Mouse (Mus musculus) midbrain, postnatal 0 days (tissue): Measurements from ENCODE around the gene Pcca. TPM values are rescaled to one million over a fixed set of nuclear protein-coding genes. Genes with fewer than 3 reads are reported as not detected.
A peak's percentile ranks its signal among the peaks of the same experiment; 100 is the strongest.

Experiments
- ATAC-seq: fragments of 200-750 bp; cut with Nextera tagmentation; 2 replicates; pipeline ENCODE4 v1.8.0; 2017; ENCODE audit warnings: moderate number of reproducible peaks, mild to moderate bottlenecking, moderate TSS enrichment, moderate library complexity; ENCODE audit not compliant: low FRiP score
- DNase-seq: peaks from one replicate; pipeline ENCODE4 v3.0.0-alpha.2; 2015; ENCODE audit warnings: low spot score
- H3K27ac ChIP-seq: fragments of 300-500 bp; sonication (generic); 2 replicates; pipeline ENCODE4 v1.5.1; 2014; ENCODE audit warnings: low read depth, mild to moderate bottlenecking, low read length, mixed read lengths
- H3K27me3 ChIP-seq: fragments of 300-500 bp; sonication (generic); 2 replicates; pipeline ENCODE4 v1.6.1; 2014; ENCODE audit warnings: low read length, control low read depth, mixed read lengths; ENCODE audit not compliant: insufficient read depth
- H3K36me3 ChIP-seq: fragments of 300-500 bp; sonication (generic); 2 replicates; pipeline ENCODE4 v1.6.1; 2014; ENCODE audit warnings: low read length, control low read depth, mixed read lengths; ENCODE audit not compliant: insufficient read depth
- H3K4me1 ChIP-seq: fragments of 300-500 bp; sonication (generic); 2 replicates; pipeline ENCODE4 v1.6.1; 2014; ENCODE audit warnings: mild to moderate bottlenecking, control low read depth, antibody characterized with exemption, low read length, mixed read lengths; ENCODE audit not compliant: insufficient read depth
- H3K4me2 ChIP-seq: fragments of 300-500 bp; sonication (generic); 2 replicates; pipeline ENCODE4 v1.6.1; 2014; ENCODE audit warnings: low read depth, mild to moderate bottlenecking, low read length, mixed read lengths; ENCODE audit not compliant: poor library complexity, severe bottlenecking
- H3K4me3 ChIP-seq: fragments of 300-500 bp; sonication (generic); 2 replicates; pipeline ENCODE4 v1.5.1; 2014; ENCODE audit warnings: low read depth, mild to moderate bottlenecking, low read length, moderate library complexity
- H3K9ac ChIP-seq: fragments of 300-500 bp; sonication (generic); replicated peaks from 2 replicates; pipeline ENCODE4 v1.6.1; 2014; ENCODE audit warnings: mild to moderate bottlenecking, low read length, moderate library complexity, mixed read lengths; ENCODE audit not compliant: poor library complexity, severe bottlenecking
- H3K9me3 ChIP-seq: fragments of 300-500 bp; sonication (generic); 2 replicates; pipeline ENCODE4 v1.6.1; 2016; ENCODE audit warnings: low read length, control low read depth
- CTCF ChIP-seq: IDR thresholded peaks from 2 replicates; pipeline ENCODE4 v1.5.1; 2016; ENCODE audit warnings: antibody characterized with exemption, mild to moderate bottlenecking
- WGBS: fragments of 180-500 bp; shearing (Covaris S2); extraction: QIAGEN DNeasy Blood & Tissue Kit; methylation state at CpG from one replicate; pipeline ENCODE4 v1.1.7; 2014; 5-methylcytosine and 5-hydroxymethylcytosine counted together
- polyA plus RNA-seq: library from polyadenylated mRNA; unstranded; fragments of >200 nt; fragmentation: Nextera tagmentation; extraction: Ambion mirVana; gene quantifications from 2 replicates; pipeline ENCODE4 v1.2.1, GENCODE M21; 2015
- total RNA-seq: library from RNA; depleted of rRNA; stranded (reverse); fragments of >200 nt; gene quantifications from 2 replicates; pipeline ENCODE4 v1.2.3, GENCODE M21; 2014

Gene Pcca
- total and polyA plus RNA-seq, 2 experiments from 2014 or later = 16.7 to 27.2 TPM

- no peaks in the 10 kb centered on the region for H3K36me3 ChIP-seq
- no peak overlapping the region for H3K9ac ChIP-seq
- DNase-seq (no peak), ATAC-seq (no peak)
- H3K27ac ChIP-seq = no peak overlapping the region
- TF ChIP-seq CTCF = no peak
- H3K9me3 ChIP-seq = no peaks in the 10 kb centered on the region
- no peak overlapping the region for H3K4me2 ChIP-seq
- no peak overlapping the region for H3K4me3 ChIP-seq
- no peaks in the 10 kb centered on the region for H3K27me3 ChIP-seq
- no peaks in the 10 kb centered on the region for H3K4me1 ChIP-seq
- 58% methylated on average over 7 of the region's 7 CpGs for WGBS
These were observed 342.6 kb downstream of the Pcca start for GRCm38 (mm10) chr14:122876723-122877122.

- Histone ChIP-seq H3K9me3 (no peaks in the 10 kb centered on the region), H3K9ac (no peak overlapping the region), H3K36me3 (no peaks in the 10 kb centered on the region), H3K4me2 (no peak overlapping the region), H3K4me3 (no peak overlapping the region), H3K27me3 (no peaks in the 10 kb centered on the region), H3K27ac (no peak overlapping the region), H3K4me1 (0 out of 2 replicates have a peak, but pooled peaks cover 7% of the 10 kb centered on the region)
- no peak for ATAC-seq
- no peak for TF ChIP-seq CTCF
- WGBS = 92% methylated on average over 3 of the region's 3 CpGs
- no peak for DNase-seq
These were observed 343.7 kb downstream of the Pcca start for GRCm38 (mm10) chr14:122877787-122878186.

GRCm38 (mm10) chr14:122880291-122880690 lies 346.2 kb downstream of the Pcca start:
- 73% methylated on average over 7 of the region's 7 CpGs for WGBS
- Histone ChIP-seq H3K4me2 (no peak overlapping the region), H3K27ac (no peak overlapping the region), H3K4me1 (0 out of 2 replicates have a peak, but pooled peaks cover 7% of the 10 kb centered on the region), H3K9ac (no peak overlapping the region), H3K9me3 (no peaks in the 10 kb centered on the region), H3K36me3 (no peaks in the 10 kb centered on the region), H3K4me3 (no peak overlapping the region), H3K27me3 (no peaks in the 10 kb centered on the region)
- DNase-seq (no peak), ATAC-seq (no peak)
- TF ChIP-seq CTCF = no peak

- H3K27me3 ChIP-seq = no peaks in the 10 kb centered on the region
- H3K4me1 ChIP-seq = 0 out of 2 replicates have a peak, but pooled peaks cover 7% of the 10 kb centered on the region
- TF ChIP-seq CTCF = no peak
- no peak overlapping the region for H3K4me2 ChIP-seq
- no peak overlapping the region for H3K4me3 ChIP-seq
- H3K36me3 ChIP-seq = no peaks in the 10 kb centered on the region
- H3K27ac ChIP-seq = no peak overlapping the region
- no peaks in the 10 kb centered on the region for H3K9me3 ChIP-seq
- 61% methylated on average over 2 of the region's 2 CpGs for WGBS
- ATAC-seq (no peak), DNase-seq (no peak)
- H3K9ac ChIP-seq = no peak overlapping the region
These were observed 347.6 kb downstream of the Pcca start for GRCm38 (mm10) chr14:122881699-122882098.

GRCm38 (mm10) chr14:122882201-122882639 lies 348.1 kb downstream of the Pcca start:
- Histone ChIP-seq H3K9ac (no peak overlapping the region), H3K27ac (no peak overlapping the region), H3K9me3 (no peaks in the 10 kb centered on the region), H3K4me3 (no peak overlapping the region), H3K4me2 (no peak overlapping the region), H3K36me3 (no peaks in the 10 kb centered on the region), H3K27me3 (no peaks in the 10 kb centered on the region), H3K4me1 (0 out of 2 replicates have a peak, but pooled peaks cover 7% of the 10 kb centered on the region)
- ATAC-seq = no peak
- peak; percentile 69 for DNase-seq
- TF ChIP-seq CTCF = no peak
- WGBS = 42% methylated on average over 9 of the region's 9 CpGs

GRCm38 (mm10) chr14:122882795-122883409 lies 348.8 kb downstream of the Pcca start:
- Histone ChIP-seq H3K4me3 (no peak overlapping the region), H3K4me1 (0 out of 2 replicates have a peak, but pooled peaks cover 7% of the 10 kb centered on the region), H3K9ac (no peak overlapping the region), H3K4me2 (no peak overlapping the region), H3K9me3 (no peaks in the 10 kb centered on the region), H3K27me3 (no peaks in the 10 kb centered on the region), H3K27ac (no peak overlapping the region), H3K36me3 (no peaks in the 10 kb centered on the region)
- ATAC-seq (no peak), DNase-seq (peak; percentile 42)
- 68% methylated on average over 7 of the region's 7 CpGs for WGBS
- TF ChIP-seq CTCF = no peak
